Mouse (Mus musculus): ENCODE results near the gene Haus6.

Gene Haus6

DNA sequence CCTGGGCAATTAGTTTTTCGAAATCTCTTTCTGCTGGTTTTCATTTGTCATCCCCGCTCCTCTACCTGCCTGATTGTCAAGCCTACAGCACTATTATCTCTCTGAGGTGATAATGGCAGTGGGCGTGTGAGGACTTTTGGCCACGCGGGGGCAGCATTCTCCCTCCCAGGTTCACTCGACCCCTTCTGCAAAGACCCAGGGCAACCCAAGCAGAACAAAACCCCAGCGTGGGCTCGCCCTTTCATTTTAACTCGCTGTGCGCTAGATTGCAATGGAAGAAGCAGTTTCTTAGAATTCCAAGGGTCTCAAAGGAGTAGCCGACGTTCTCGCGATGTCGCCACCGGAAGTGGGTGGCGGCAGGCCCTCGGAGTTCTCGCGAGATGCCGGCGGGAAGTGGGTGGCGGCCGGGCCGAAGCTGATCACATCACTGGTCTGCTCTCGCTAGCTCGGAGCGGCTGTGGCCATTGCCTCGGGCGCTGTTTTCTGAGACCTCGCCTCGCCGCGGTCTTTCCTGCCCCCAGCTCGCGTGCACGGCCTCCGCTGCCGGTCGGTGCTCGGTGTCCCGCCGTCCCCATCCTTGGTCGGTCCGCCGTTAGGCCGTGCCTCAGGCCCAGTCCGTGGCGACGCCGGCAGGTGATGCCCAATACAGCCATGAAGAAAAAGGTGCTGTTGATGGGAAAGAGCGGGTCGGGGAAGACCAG, 36.4 kb downstream of the Haus6 start, which contains the start of gene Rraga:
Rraga (plus strand) TSS at position 386 of the 701 bp plus-strand sequence.
- DNase-seq (ENCODE audit: low spot score in 2 of 2) = peak; percentile 95 to 96

DNA sequence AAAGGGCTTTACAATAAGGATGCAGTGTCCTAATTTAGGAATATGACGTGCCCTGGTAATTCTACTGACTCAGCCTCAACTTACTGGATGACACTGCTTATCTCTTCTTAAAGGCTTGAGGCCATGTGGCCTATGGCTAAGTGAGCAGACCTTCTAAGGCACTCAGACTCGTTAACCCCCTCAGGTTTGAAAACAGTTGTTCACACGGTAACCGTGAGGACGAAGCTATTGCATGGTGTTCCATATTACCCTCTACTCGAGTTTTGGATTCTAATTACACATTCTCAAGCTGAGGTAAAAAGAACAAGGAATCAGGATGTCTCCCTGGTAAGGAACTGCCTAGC, 36.9 kb downstream of the Haus6 start:
- DNase-seq (ENCODE audit: low spot score in 2 of 2) = peak; percentile 13 to 27

DNA sequence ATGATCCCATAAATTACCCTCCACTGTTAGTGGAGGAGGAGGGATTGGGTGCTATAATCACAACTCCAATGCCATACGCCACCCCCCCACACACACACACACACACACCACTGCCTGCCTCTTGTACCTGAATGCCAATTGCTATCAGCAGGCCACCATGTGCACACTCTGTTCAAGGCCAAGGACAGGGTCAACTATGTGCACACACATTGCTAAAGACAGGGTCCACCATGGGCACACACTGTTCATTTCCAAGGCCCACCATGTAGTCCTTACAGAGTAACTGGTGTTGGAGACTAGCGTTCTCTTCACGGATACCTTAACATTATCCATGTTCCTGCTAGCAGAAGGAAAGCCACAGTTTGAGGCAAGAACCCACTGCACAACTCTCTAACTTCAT, 50.8 kb downstream of the Haus6 start:
- no peak for DNase-seq (ENCODE audit: low spot score in 2 of 2)

DNA sequence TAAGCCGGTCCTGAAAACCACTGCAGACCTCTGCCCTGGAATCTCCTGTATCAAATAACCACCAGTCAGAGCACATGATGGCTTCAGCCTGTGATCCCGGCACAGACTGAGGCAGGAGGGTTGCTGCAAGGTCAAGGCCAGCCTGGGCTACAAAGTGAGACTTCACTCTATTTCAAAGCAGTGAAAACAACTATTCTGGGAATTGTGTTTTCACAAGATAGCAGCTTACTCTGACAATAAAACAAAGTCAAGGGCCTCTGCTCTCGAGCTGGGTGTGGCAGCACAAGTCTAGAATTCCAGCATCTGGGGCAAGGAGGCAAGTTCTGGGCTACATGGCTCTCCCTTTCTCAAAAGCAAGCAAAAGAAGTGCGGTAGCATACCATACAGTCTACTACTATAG, 52.8 kb downstream of the Haus6 start:
- no peak for DNase-seq (ENCODE audit: low spot score in 2 of 2)

DNA sequence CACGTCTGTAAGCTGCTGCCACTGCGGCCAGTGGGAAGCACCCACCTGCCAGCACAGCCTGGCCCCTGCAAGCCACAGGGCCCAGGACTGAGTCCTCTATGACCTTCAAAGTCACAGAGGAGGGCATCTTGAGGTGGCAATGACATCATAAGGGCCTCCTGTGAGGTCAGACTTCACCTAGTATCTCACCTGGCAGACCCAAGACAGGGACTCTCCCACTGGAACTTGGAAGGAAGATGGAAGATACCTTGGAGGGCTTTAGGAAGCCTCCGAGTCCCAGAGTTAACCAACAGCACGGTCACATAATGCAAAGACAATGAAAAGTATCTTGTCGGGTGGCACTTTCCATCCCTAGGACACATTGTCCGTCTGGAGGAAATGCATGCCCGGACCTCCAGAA, 53.6 kb downstream of the Haus6 start, which contains the start of gene Saxo1:
Saxo1 (minus strand) TSS at position 101 of the 400 bp plus-strand sequence.
- DNase-seq (ENCODE audit: low spot score in 2 of 2) = no peak

DNA sequence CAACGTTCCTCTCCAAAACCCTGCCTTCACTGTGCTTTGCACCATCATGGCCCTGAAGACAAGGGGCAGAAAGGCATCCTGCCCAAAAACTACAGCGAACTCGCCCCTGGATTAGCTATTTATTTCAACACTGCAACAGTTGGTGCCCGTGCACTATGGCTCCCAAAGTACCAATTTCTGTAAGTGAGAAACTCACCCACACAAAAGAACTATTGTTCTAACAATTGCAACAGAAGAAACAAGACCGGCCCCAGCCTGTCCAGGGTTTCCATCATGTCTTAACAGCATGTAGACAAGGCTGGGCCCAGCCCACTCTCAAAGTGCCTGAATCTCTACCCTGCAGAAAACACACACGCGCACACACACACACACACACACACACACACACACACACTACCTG, 54.5 kb downstream of the Haus6 start:
- DNase-seq (ENCODE audit: low spot score in 2 of 2) = no peak

DNA sequence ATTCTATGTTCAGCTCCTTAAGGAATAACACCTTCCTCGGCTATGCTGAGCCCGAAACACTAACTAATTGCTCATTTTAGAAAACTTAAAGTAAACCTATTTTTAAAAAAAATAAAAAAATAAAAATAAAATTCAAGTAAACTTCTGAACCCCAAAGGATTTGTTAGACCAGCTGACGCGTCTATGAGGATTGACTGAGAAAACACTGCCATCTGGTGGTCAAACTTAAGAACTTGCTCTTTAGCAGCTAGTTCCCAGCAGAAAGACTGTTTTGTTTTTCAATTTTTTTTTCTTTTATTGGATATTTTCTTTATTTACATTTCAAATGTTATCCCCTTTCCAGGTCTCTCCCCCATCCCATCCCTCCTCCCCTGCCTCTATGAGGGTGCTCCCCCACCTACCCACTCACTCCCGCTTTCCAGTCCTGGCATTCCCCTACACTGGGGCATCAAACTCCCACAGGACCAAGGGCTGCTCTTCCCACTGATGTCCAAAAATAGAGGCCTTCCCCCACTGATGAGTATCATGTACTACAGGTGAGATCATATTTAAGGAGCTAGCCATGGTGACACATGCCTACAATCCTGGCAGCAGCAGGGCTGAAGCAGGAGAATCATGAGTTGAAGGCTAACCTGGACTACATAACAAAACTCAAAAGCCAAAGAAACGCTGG, 56.7 kb downstream of the Haus6 start:
- DNase-seq (ENCODE audit: low spot score in 2 of 2) = peak in 1 of 2 experiments; percentile 14

DNA sequence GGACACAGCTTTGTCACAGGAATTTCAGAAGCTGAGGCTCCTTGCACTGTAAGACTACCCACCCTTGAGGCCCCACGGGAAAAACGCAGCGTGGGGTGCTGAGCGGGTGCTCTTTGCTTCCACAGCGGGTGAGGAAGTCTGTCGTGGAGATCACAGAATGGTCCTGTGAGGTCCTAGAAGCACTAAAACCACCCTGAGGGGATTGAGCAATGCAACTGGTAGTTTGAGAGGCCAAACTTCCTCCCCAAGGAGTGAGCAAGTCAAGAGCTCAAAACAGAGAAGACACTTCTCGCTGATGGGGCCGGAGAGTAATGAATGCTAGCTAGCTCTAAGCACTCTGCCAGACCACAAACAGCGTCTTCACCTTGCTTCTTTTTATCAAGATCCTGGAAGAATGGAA, 63.5 kb downstream of the Haus6 start:
- DNase-seq (ENCODE audit: low spot score in 2 of 2) = no peak

DNA sequence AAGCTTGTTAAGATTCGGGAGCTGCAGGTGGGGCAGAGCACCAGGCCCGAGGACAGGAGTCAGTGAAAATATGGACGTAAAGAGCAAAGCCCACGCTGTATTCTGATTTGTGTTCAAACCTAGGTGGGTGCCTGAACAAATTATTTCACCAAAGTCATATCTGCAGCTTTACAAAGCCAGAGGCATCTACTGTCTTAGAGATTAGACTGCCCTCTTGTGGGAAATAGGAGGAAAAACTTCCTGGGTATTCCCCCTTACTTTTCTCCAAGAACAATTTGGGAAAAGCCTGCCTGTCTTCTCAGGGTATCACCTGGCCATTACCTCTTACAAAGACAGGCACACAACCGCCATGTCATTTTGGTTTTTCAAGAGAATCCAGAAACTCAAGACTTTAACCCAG, 66.2 kb downstream of the Haus6 start:
- no peak for DNase-seq (ENCODE audit: low spot score in 2 of 2)

DNA sequence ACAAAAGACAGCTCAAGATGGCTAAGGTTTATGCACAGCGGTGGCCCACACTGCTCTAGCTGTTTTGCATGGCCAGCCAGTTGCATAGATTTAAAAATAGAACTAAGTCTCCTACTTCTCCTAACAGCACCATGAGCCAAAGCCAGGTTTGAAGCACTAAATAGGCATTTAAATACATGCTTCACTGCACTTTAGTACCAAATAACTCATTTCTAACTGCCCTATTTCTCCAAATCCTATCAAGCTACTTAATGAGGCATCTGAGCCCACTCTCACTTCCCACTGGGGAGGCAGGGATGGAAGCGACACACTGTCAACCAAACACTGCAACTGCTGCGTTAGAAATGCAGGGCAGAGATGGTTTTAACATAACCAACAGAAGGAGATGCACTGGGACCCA, 67.9 kb downstream of the Haus6 start:
- no peak for DNase-seq (ENCODE audit: low spot score in 2 of 2)

DNA sequence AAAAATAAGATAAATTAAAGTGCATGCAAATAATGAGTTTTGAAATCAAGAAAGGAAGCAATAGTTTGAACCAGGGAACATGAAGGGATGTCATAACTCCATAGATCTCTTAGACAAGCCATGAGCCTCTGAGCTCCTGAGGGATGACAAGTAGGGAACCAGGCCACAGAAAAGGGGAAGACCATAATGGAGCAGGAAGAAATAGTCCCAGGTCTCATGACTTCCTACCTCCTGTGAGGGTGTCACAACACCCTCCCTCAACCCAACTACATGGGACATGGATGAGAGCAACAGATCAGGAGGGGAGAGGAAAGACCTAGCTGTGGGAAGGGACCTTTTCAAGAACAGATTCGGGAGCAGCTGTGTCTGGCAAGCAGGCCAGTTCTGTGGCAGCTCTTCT, 70.3 kb downstream of the Haus6 start:
- no peak for DNase-seq (ENCODE audit: low spot score in 2 of 2)

DNA sequence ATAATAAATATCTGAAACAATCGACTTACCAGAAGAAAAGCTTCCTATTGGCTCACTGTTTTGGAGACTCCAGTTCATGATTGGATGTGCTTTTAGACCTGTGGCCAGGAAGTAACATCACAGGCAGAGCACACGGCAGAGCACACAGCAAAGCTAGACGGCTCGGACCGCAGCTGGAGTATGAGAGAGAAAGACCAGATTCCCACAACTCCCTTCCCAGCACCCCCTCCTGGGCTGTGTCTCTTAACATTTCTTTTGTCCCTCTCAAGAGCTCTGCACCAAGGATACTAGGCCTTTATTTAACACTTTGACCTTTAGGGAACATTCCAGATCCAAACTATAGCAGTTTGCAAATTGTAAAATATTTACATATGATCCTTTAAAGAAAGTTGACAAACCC, 72.9 kb downstream of the Haus6 start:
- DNase-seq (ENCODE audit: low spot score in 2 of 2) = no peak

DNA sequence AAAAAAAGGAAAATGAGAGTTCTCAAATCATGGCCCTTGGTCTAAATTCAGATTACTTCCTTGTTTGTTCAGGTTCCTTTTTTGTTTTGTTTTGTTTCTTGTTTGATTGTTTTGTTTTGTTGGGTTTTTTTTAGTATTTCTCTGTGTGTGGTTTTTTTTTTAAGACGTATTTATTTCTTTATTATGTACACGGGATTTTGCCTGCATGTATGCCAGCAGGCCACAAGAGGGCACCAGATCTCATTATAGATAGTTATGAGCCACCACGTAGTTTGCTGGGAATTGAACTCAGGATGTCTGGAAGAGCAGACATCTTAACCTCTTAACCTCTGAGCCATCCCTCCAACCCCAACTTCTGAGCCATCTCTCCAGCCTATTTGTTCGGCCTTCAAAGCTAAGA, 73.9 kb downstream of the Haus6 start:
- DNase-seq (ENCODE audit: low spot score in 2 of 2) = peak in 1 of 2 experiments; percentile 21

DNA sequence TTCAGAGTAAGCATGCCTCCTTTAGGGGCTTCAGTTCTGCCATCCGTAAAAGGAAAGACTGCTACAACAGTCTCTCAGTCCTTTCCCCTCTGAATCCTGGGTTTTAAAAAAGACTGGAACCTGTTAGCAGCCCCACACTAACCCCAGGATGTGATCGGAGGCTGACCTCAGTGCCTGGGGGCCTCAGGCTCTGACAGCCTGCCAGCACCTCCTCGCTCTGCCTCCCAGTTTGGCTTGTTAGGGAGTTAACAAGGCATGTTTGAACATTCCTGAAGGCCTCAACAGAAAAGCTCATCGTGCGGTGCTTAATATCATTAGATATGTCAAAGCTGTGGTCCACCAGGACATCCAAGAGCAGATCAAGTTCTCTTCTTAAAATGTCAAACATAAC, 77.8 kb downstream of the Haus6 start:
- DNase-seq (ENCODE audit: low spot score in 2 of 2) = no peak

DNA sequence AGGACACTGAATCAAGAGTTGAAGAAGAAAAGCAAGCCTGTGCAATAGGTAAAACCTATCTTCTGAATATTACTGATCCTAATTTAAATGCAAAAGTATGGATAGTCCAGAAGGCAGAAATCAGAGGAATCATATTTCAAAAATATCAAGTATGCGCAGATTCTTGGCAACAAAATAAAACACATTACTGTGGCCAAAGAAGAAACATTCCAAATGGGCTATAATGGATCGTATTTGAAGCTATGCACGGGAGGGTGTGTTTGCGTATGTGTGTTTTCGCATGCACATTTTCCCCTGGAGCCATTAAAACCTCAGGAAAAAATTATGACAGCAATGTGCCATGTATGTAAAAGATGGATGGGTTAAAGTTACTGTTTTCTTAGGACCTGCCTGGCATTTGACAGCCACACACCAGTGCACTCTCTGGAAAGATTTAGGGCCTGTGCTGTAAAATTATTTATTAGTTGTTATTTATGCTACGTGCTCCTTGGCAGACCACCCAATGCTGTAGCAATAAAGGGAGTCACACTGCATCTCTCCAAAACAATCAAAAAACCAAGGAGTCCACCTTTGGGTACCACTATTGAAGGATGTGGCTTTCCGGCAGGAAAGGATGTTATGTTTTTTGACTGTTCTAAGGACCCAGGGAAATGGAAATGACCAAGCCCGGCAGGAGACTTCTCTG, 78.3 kb downstream of the Haus6 start:
- DNase-seq (ENCODE audit: low spot score in 2 of 2) = no peak

DNA sequence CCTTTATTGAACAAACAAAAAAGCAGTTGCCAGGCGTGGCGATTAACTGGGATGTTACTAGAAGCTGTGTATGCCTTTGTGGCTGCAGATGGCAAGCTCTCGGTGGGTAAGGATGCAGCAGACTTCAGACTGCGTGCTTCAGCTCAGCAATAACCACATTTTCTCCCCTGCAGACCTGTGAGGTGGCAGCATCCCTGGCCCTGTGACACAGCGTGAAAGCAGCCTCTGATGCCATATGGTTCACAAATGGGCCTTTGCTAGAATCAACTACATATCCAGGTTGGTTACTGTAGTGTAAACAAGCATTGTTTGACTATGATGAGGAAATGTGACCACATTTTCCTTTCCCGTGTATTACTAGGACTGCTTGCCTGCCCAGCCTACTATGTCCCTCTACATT, 82.7 kb downstream of the Haus6 start:
- no peak for DNase-seq (ENCODE audit: low spot score in 2 of 2)
